Mouse (Mus musculus) limb, embryonic 11.5 days (tissue): ENCODE data around the gene Olfr1414. TPM values are rescaled to one million over a fixed set of nuclear protein-coding genes. Genes with fewer than 3 reads are reported as not detected.

Experiments used
- microRNA-seq: library from miRNA; unstranded; fragments of <30 nt; microRNA quantifications from one replicate; pipeline ENCODE4, GENCODE M21; 2016
- polyA plus RNA-seq: library from polyadenylated mRNA; unstranded; fragments of >200 nt; fragmentation: Nextera tagmentation; extraction: Ambion mirVana; gene quantifications from 2 replicates; pipeline ENCODE4 v1.2.1, GENCODE M21; 2014

The Olfr1414 gene
- polyA plus RNA-seq, 1 experiment from 2014 or later: not detected

Small RNA genes lying within 50 kb of the gene (microRNA-seq; reads per million reads assigned to microRNA genes)
- gene Mir6900: 4.6 reads per million, percentile 8 among the genes with 10 or more reads in this experiment

Other genes starting within 250 kb of the Olfr1414 start
- gene Ndufa10, start 44.8 kb downstream of the Olfr1414 start, polyA plus RNA-seq: 294 and 317 TPM in 2 replicates
- not detected in 2 replicates for gene Olfr1416, start 33.5 kb downstream of the Olfr1414 start, polyA plus RNA-seq
- not detected in 2 replicates for gene Olfr1415, start 22.6 kb downstream of the Olfr1414 start, polyA plus RNA-seq
- gene Olfr1413, start 52.7 kb upstream of the Olfr1414 start, polyA plus RNA-seq: not detected in 2 replicates
- not detected in 2 replicates for gene Olfr1412, start 67.1 kb upstream of the Olfr1414 start, polyA plus RNA-seq
- not detected in 2 replicates for gene Olfr1411, start 75.8 kb upstream of the Olfr1414 start, polyA plus RNA-seq
- not detected in 2 replicates for gene Olfr1410, start 87.1 kb upstream of the Olfr1414 start, polyA plus RNA-seq
- not detected in 2 replicates for gene Olfr12, start 99.1 kb upstream of the Olfr1414 start, polyA plus RNA-seq
- gene Cops9, start 123.3 kb upstream of the Olfr1414 start, polyA plus RNA-seq: 368 and 378 TPM in 2 replicates
- gene Otos, start 130.2 kb upstream of the Olfr1414 start, polyA plus RNA-seq: 0.10 TPM in 1 of 2 replicates, not detected in the other